Mouse (Mus musculus) hindbrain, embryonic 12.5 days (tissue): ENCODE data around the gene Gm49358. TPM values are rescaled to one million over a fixed set of nuclear protein-coding genes. Genes with fewer than 3 reads are reported as not detected.

Source experiments
- ATAC-seq: fragments of 200-750 bp; cut with Nextera tagmentation; 2 replicates; pipeline ENCODE4 v1.8.0; 2017; ENCODE audit warnings: moderate TSS enrichment; ENCODE audit not compliant: low FRiP score
- H3K27ac ChIP-seq: fragments of 300-500 bp; sonication (generic); 2 replicates; pipeline ENCODE4 v1.5.1; 2016; ENCODE audit warnings: mild to moderate bottlenecking
- H3K27me3 ChIP-seq: fragments of 300-500 bp; sonication (generic); 2 replicates; pipeline ENCODE4 v1.6.1; 2016; ENCODE audit warnings: mild to moderate bottlenecking
- H3K36me3 ChIP-seq: fragments of 300-500 bp; sonication (generic); 2 replicates; pipeline ENCODE4 v1.6.1; 2016; ENCODE audit warnings: mild to moderate bottlenecking
- H3K4me1 ChIP-seq: fragments of 300-500 bp; sonication (generic); 2 replicates; pipeline ENCODE4 v1.6.1; 2016
- H3K4me2 ChIP-seq: fragments of 300-500 bp; sonication (generic); replicated peaks from 2 replicates; pipeline ENCODE4 v1.6.1; 2016; ENCODE audit warnings: mild to moderate bottlenecking
- H3K4me3 ChIP-seq: fragments of 300-500 bp; sonication (generic); 2 replicates; pipeline ENCODE4 v1.5.1; 2016; ENCODE audit warnings: mild to moderate bottlenecking
- H3K9ac ChIP-seq: fragments of 300-500 bp; sonication (generic); 2 replicates; pipeline ENCODE4 v1.6.1; 2016; ENCODE audit warnings: mild to moderate bottlenecking, moderate library complexity
- H3K9me3 ChIP-seq: fragments of 300-500 bp; sonication (generic); replicated peaks from 2 replicates; pipeline ENCODE4 v1.6.1; 2016; ENCODE audit warnings: mild to moderate bottlenecking
- WGBS: fragments of 180-500 bp; shearing (Covaris S2); methylation state at CpG from one replicate; pipeline ENCODE4 v1.1.7; 2016; 5-methylcytosine and 5-hydroxymethylcytosine counted together
- polyA plus RNA-seq: library from polyadenylated mRNA; unstranded; fragments of >200 nt; fragmentation: Nextera tagmentation; extraction: Ambion mirVana; gene quantifications from 2 replicates; pipeline ENCODE4 v1.2.1, GENCODE M21; 2016

Gene Gm49358
- polyA plus RNA-seq, 1 experiment from 2014 or later: not detected

GRCm38 (mm10) chr10:86779117-86779755 lies 15.5 kb downstream of the Gm49358 start:
- peak overlapping the region; percentile 18; the same call in 1 of the 2 replicates for H3K27ac ChIP-seq
- peak; percentile 69 for ATAC-seq
- WGBS: under 1% methylated on average over 55 of the region's 58 CpGs

GRCm38 (mm10) chr10:86779816-86780500 lies 16.2 kb downstream of the Gm49358 start:
- Histone ChIP-seq H3K27ac (no peak overlapping the region), H3K9ac (peak overlapping the region; percentile 66), H3K4me3 (peak overlapping the region; percentile 60), H3K4me2 (peak overlapping the region; percentile 99), H3K27me3 (peaks cover 13% of the 10 kb centered on the region; the same call in 1 of the 2 replicates), H3K9me3 (no peaks in the 10 kb centered on the region), H3K4me1 (peaks cover 13% of the 10 kb centered on the region), H3K36me3 (no peaks in the 10 kb centered on the region)
- no peak for ATAC-seq
- 19% methylated on average over 12 of the region's 12 CpGs for WGBS

More at GRCm38 (mm10) chr10:86779117-86779755, 15.5 kb downstream of the Gm49358 start:
- H3K27me3 ChIP-seq: peaks cover 13% of the 10 kb centered on the region; the same call in 1 of the 2 replicates
- peaks cover 13% of the 10 kb centered on the region for H3K4me1 ChIP-seq
- peak overlapping the region; percentile 66 for H3K9ac ChIP-seq
- H3K4me3 ChIP-seq: peak overlapping the region; percentile 60
- H3K36me3 ChIP-seq: no peaks in the 10 kb centered on the region
- peak overlapping the region; percentile 99 for H3K4me2 ChIP-seq
- no peaks in the 10 kb centered on the region for H3K9me3 ChIP-seq

DNA sequence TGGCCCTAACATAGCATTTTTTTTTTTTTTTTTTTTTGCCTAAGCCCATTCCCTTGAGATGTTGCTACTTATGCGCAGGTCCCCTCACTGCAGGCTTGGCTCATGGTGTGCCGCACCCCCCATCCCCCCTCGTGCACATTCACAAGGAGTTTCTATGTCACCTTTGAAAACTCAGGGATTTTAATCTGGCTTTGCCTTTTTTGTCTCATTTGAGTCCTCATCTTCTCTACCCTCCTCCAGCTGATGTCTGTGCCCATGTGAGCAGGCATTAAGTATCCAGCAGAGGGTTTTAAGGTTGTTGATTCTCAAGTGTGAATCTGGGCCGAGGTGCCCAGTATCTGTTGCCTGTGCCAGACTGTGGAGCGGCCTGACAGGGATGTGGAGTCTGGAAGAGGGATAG lies 17.9 kb downstream of the Gm49358 start:
- no peak for ATAC-seq
- no peak overlapping the region for H3K4me2 ChIP-seq
- peaks cover 13% of the 10 kb centered on the region for H3K4me1 ChIP-seq
- no peak overlapping the region for H3K9ac ChIP-seq
- no peak overlapping the region for H3K4me3 ChIP-seq
- 37% methylated on average over 5 of the region's 5 CpGs for WGBS
- H3K27ac ChIP-seq: no peak overlapping the region
- no peaks in the 10 kb centered on the region for H3K36me3 ChIP-seq
- peaks cover 13% of the 10 kb centered on the region; the same call in 1 of the 2 replicates for H3K27me3 ChIP-seq
- H3K9me3 ChIP-seq: no peaks in the 10 kb centered on the region

DNA sequence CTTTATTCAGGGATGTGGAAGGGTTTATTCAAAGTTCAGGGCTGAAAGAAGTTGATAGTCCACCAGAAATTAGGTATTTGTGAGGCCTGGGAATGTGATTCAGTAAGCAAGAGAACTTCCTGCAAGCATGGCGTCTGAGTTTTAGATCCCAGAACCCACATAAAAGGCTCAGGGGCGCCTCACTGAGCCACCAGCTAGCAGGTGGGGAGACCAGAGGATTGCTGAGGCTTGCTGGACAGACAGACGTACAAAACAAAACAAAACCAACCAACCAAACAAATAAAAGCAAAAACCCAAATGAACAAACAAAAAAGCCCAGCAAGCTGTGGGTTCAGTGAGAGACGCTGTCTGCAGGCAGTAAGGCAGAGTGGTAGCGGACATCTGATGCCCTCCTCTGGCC lies 18.9 kb downstream of the Gm49358 start:
- no peak for ATAC-seq
- WGBS: 62% methylated on average over 5 of the region's 5 CpGs
- Histone ChIP-seq H3K4me3 (no peak overlapping the region), H3K4me1 (peaks cover 13% of the 10 kb centered on the region), H3K9ac (no peak overlapping the region), H3K9me3 (no peaks in the 10 kb centered on the region), H3K36me3 (no peaks in the 10 kb centered on the region), H3K27ac (no peak overlapping the region), H3K27me3 (peaks cover 13% of the 10 kb centered on the region; the same call in 1 of the 2 replicates), H3K4me2 (no peak overlapping the region)

- WGBS: 89% methylated on average over 5 of the region's 5 CpGs
These were observed 19.8 kb downstream of the Gm49358 start for GRCm38 (mm10) chr10:86783561-86783960.

GRCm38 (mm10) chr10:86784126-86784675 lies 20.4 kb downstream of the Gm49358 start:
- 84% methylated on average over 5 of the region's 5 CpGs for WGBS
- no peak overlapping the region for H3K9ac ChIP-seq
- peaks cover 15% of the 10 kb centered on the region for H3K4me1 ChIP-seq
- H3K27ac ChIP-seq: no peak overlapping the region
- H3K9me3 ChIP-seq: no peaks in the 10 kb centered on the region
- H3K27me3 ChIP-seq: peaks cover 13% of the 10 kb centered on the region; the same call in 1 of the 2 replicates
- no peak overlapping the region for H3K4me3 ChIP-seq
- no peak for ATAC-seq
- H3K36me3 ChIP-seq: no peaks in the 10 kb centered on the region
- no peak overlapping the region for H3K4me2 ChIP-seq

More at GRCm38 (mm10) chr10:86783561-86783960, 19.8 kb downstream of the Gm49358 start:
- no peak for ATAC-seq
- Histone ChIP-seq H3K36me3 (no peaks in the 10 kb centered on the region), H3K4me2 (no peak overlapping the region), H3K9ac (no peak overlapping the region), H3K4me3 (no peak overlapping the region), H3K9me3 (no peaks in the 10 kb centered on the region), H3K27me3 (peaks cover 13% of the 10 kb centered on the region; the same call in 1 of the 2 replicates), H3K27ac (no peak overlapping the region), H3K4me1 (peaks cover 15% of the 10 kb centered on the region)

DNA sequence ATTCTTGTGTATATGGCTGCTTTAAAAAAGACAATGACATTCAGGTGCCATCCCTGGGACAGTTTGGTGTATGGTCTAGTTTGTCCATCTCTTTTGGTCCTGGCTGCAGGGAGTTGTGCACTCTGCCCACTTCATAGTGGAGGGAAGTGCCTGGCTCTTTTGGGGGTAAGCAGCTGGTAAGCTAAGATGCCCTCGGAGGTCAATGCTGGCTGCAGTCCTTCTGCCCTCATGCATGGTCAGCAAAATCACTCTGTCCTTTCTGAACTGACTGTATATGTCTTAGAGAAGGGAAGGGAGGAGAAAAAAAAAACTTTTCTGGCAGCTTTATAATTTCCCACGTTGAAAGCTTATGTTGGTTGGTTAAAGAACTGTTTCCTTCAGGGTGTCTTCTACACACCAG lies 21.6 kb downstream of the Gm49358 start:
- no peak for ATAC-seq
- Histone ChIP-seq H3K27me3 (peaks cover 3% of the 10 kb centered on the region; the same call in 1 of the 2 replicates), H3K27ac (no peak overlapping the region), H3K4me3 (no peak overlapping the region), H3K36me3 (no peaks in the 10 kb centered on the region), H3K9ac (no peak overlapping the region), H3K9me3 (no peaks in the 10 kb centered on the region), H3K4me2 (no peak overlapping the region), H3K4me1 (peaks cover 15% of the 10 kb centered on the region)
- 76% methylated on average over 2 of the region's 2 CpGs for WGBS

GRCm38 (mm10) chr10:86786083-86786482 lies 22.3 kb downstream of the Gm49358 start:
- H3K27me3 ChIP-seq: peaks cover 1% of the 10 kb centered on the region; the same call in 1 of the 2 replicates
- 95% methylated on average over 5 of the region's 5 CpGs for WGBS
- no peak overlapping the region for H3K4me3 ChIP-seq
- H3K27ac ChIP-seq: no peak overlapping the region
- H3K36me3 ChIP-seq: no peaks in the 10 kb centered on the region
- peaks cover 15% of the 10 kb centered on the region for H3K4me1 ChIP-seq
- H3K9ac ChIP-seq: no peak overlapping the region
- no peak for ATAC-seq
- no peaks in the 10 kb centered on the region for H3K9me3 ChIP-seq
- H3K4me2 ChIP-seq: no peak overlapping the region

DNA sequence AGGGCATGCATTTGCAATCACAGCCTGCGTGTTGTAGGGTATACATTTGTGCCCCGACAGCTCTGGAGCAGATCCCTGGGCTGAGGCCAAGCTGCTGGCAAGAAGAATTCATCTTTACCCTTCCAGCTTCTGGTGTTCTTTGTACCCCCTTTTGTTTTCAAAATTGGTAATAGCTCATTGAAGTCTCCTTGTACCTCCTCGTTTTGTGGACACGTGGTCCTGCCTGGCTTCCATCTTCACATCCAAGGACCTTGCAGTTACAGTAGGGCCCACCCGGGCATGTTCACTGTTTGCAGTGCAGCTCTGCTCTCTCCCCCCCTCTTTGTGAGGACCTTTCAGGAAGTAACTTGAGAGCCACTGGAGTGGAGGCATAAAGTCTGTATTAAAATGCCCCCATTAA lies 24.4 kb downstream of the Gm49358 start:
- no peak overlapping the region for H3K4me3 ChIP-seq
- no peaks in the 10 kb centered on the region for H3K27me3 ChIP-seq
- peaks cover 7% of the 10 kb centered on the region for H3K4me1 ChIP-seq
- ATAC-seq: no peak
- H3K9ac ChIP-seq: no peak overlapping the region
- no peak overlapping the region for H3K27ac ChIP-seq
- no peaks in the 10 kb centered on the region for H3K36me3 ChIP-seq
- H3K9me3 ChIP-seq: no peaks in the 10 kb centered on the region
- WGBS: 53% methylated on average over 5 of the region's 5 CpGs
- H3K4me2 ChIP-seq: no peak overlapping the region

GRCm38 (mm10) chr10:86789146-86789672 lies 25.4 kb downstream of the Gm49358 start:
- WGBS: 81% methylated on average over 7 of the region's 7 CpGs
- H3K27me3 ChIP-seq: no peaks in the 10 kb centered on the region
- H3K4me2 ChIP-seq: no peak overlapping the region
- no peaks in the 10 kb centered on the region for H3K36me3 ChIP-seq
- H3K4me3 ChIP-seq: no peak overlapping the region
- H3K4me1 ChIP-seq: peaks cover 12% of the 10 kb centered on the region
- no peak for ATAC-seq
- no peaks in the 10 kb centered on the region for H3K9me3 ChIP-seq
- H3K27ac ChIP-seq: no peak overlapping the region
- no peak overlapping the region for H3K9ac ChIP-seq

- H3K27me3 ChIP-seq: no peaks in the 10 kb centered on the region
- WGBS: 78% methylated on average over 7 of the region's 7 CpGs
- no peak overlapping the region for H3K4me3 ChIP-seq
- H3K27ac ChIP-seq: no peak overlapping the region
- no peaks in the 10 kb centered on the region for H3K36me3 ChIP-seq
- peaks cover 12% of the 10 kb centered on the region for H3K4me1 ChIP-seq
- ATAC-seq: no peak
- no peaks in the 10 kb centered on the region for H3K9me3 ChIP-seq
- H3K9ac ChIP-seq: no peak overlapping the region
- H3K4me2 ChIP-seq: no peak overlapping the region
These were observed 27.9 kb downstream of the Gm49358 start for GRCm38 (mm10) chr10:86791507-86792184.

DNA sequence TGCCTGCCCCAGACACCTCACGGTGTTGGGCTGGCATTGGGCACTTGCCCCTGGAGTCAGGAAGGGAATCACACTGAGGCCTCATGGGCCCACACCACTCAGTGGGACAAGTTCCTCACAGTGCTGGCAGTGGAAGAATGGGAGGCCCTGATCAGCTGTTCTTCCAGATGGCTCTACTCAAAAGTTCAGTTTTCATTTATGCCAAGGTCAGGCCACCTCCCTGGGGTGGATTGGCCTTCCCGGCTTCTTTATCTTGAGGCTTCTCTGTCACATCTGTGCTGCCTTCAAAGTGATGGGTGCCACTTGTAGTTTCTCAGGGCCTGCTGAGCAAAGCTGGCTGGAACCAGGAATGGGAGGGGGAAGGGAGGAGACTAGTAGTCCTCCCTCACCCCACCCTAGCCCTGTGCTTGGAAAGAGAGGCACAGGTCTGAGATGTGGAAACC lies 29.8 kb downstream of the Gm49358 start:
- no peaks in the 10 kb centered on the region for H3K36me3 ChIP-seq
- no peak overlapping the region for H3K27ac ChIP-seq
- no peak for ATAC-seq
- 0 out of 2 replicates have a peak, but pooled peaks cover 5% of the 10 kb centered on the region for H3K4me1 ChIP-seq
- no peak overlapping the region for H3K4me2 ChIP-seq
- no peak overlapping the region for H3K4me3 ChIP-seq
- no peak overlapping the region for H3K9ac ChIP-seq
- H3K9me3 ChIP-seq: no peaks in the 10 kb centered on the region
- no peaks in the 10 kb centered on the region for H3K27me3 ChIP-seq
- WGBS: 60% methylated on average over 2 of the region's 2 CpGs
